Mouse (Mus musculus): ENCODE measurements at regions not wholly inside any gene's neighbourhood (a gene's known extent, or its start where the extent isn't known, plus 50 kb on each side); places are given as distances from the start of the nearest gene placed in this dataset.

DNA sequence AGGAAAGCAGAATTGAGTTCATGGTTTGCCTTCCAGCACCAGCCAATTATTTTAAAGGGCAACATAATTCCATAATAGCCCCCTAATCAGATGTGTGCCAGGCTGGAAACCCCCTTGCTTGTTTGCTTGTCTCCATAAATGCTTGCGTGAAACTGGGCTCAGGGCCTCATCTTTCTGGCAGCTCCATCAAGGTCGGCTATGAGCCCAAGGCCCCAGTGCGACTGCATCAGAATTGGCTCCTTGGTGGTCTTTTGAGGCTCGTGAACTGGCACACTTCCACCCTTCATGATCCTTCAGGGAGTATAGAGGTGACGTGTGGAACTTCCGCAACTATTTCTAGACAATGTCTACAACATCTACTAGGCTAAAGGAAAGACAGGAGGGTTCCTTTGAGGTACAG lies 196.6 kb upstream of the Igsf21 start:
- TF ChIP-seq CTCF (IDR thresholded peaks at IDR 0.05; ENCODE audit: borderline replicate concordance, control insufficient read depth, extremely low read depth, insufficient read depth, low read length, poor library complexity) (no peak), POLR2A (IDR thresholded peaks at IDR 0.05; ENCODE audit: control insufficient read depth, extremely low read depth, insufficient read depth, low read length, poor library complexity) (no peak)
